Mouse (Mus musculus) cortical plate, adult 2 months (tissue): ENCODE results near the gene Abcc8.

ENCODE experiments used
- CTCF ChIP-seq: fragments of 200-500 bp; IDR thresholded peaks from 2 replicates; pipeline ENCODE4 v1.5.1; 2011; ENCODE audit warnings: mild to moderate bottlenecking, control low read depth, low read length; ENCODE audit not compliant: insufficient read depth; ENCODE audit errors: extremely low read depth
- POLR2A ChIP-seq: fragments of 200-500 bp; IDR thresholded peaks from 2 replicates; pipeline ENCODE4 v1.6.1; 2011; ENCODE audit warnings: mild to moderate bottlenecking, low read length, control low read depth; ENCODE audit not compliant: insufficient read depth; ENCODE audit errors: extremely low read depth

DNA sequence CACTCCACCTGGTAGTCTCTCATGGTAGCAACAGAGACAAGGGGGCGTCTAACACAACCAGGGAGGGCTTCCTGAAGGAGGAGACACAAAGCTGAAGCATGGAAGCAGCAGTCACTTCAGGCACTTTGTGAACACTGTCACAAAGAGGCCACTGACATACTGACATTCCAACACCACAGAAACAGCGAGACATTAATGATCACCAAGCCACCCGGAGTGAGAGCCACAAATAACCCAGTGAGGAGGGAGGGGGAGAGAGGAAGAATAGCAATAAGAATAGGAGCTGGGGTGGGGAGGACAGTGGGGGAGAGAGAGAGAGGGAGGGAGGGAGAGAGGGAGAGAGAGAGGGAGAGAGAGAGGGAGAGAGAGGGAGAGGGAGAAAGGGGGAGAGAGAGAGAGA lies 18.2 kb downstream of the Abcc8 start:
- TF ChIP-seq POLR2A (no peak), CTCF (no peak)
